Mouse (Mus musculus) heart, embryonic 11.5 days (tissue): ENCODE data around the gene Ccdc113. TPM values are rescaled to one million over a fixed set of nuclear protein-coding genes. Genes with fewer than 3 reads are reported as not detected.

Experiments
- ATAC-seq: fragments of 200-750 bp; cut with Nextera tagmentation; replicated peaks from 2 replicates; pipeline ENCODE4 v1.8.0; 2017; ENCODE audit warnings: moderate library complexity; ENCODE audit not compliant: insufficient number of reproducible peaks, low FRiP score, low TSS enrichment
- H3K27ac ChIP-seq: fragments of 300-500 bp; sonication (generic); 2 replicates; pipeline ENCODE4 v1.5.1; 2014; ENCODE audit warnings: mild to moderate bottlenecking, low read depth, low read length
- H3K27me3 ChIP-seq: fragments of 300-500 bp; sonication (generic); 2 replicates; pipeline ENCODE4 v1.6.1; 2014; ENCODE audit warnings: mild to moderate bottlenecking, low read length, mixed read lengths; ENCODE audit not compliant: control insufficient read depth, insufficient read depth
- H3K36me3 ChIP-seq: fragments of 300-500 bp; sonication (generic); 2 replicates; pipeline ENCODE4 v1.6.1; 2014; ENCODE audit warnings: mild to moderate bottlenecking, low read length, moderate library complexity, mixed read lengths; ENCODE audit not compliant: control insufficient read depth, insufficient read depth
- H3K4me1 ChIP-seq: fragments of 300-500 bp; sonication (generic); 2 replicates; pipeline ENCODE4 v1.6.1; 2014; ENCODE audit warnings: low read length; ENCODE audit not compliant: control insufficient read depth, insufficient read depth
- H3K4me2 ChIP-seq: fragments of 300-500 bp; sonication (generic); 2 replicates; pipeline ENCODE4 v1.6.1; 2014; ENCODE audit warnings: mild to moderate bottlenecking, moderate library complexity
- H3K4me3 ChIP-seq: fragments of 300-500 bp; sonication (generic); 2 replicates; pipeline ENCODE4 v1.5.1; 2014; ENCODE audit warnings: low read depth, low read length
- H3K9ac ChIP-seq: fragments of 300-500 bp; sonication (generic); 2 replicates; pipeline ENCODE4 v1.6.1; 2014; ENCODE audit warnings: mild to moderate bottlenecking, low read depth, low read length, moderate library complexity
- H3K9me3 ChIP-seq: fragments of 300-500 bp; sonication (generic); replicated peaks from 2 replicates; pipeline ENCODE4 v1.6.1; 2016; ENCODE audit warnings: low read length; ENCODE audit not compliant: control insufficient read depth
- WGBS: fragments of 180-500 bp; shearing (Covaris S2); extraction: QIAGEN DNeasy Blood & Tissue Kit; methylation state at CpG from one replicate; pipeline ENCODE4 v1.1.7; 2014; ENCODE audit not compliant: insufficient replicate concordance; 5-methylcytosine and 5-hydroxymethylcytosine counted together
- polyA plus RNA-seq: library from polyadenylated mRNA; unstranded; fragments of >200 nt; fragmentation: Nextera tagmentation; extraction: Ambion mirVana; gene quantifications from 2 replicates; pipeline ENCODE4 v1.2.1, GENCODE M21; 2014

Gene Ccdc113
- polyA plus RNA-seq, 1 experiment from 2014 or later: 2.3 TPM

GRCm38 (mm10) chr8:95547931-95548330 lies 14.0 kb downstream of the Ccdc113 start:
- Histone ChIP-seq H3K27me3 (no peaks in the 10 kb centered on the region), H3K9me3 (0 out of 2 replicates have a peak, but pooled peaks cover 3% of the 10 kb centered on the region), H3K4me3 (no peak overlapping the region), H3K9ac (no peak overlapping the region), H3K4me2 (no peak overlapping the region), H3K4me1 (0 out of 2 replicates have a peak, but pooled peaks cover 3% of the 10 kb centered on the region), H3K36me3 (no peaks in the 10 kb centered on the region), H3K27ac (no peak overlapping the region)
- whole genome bisulfite sequencing: 58% methylated on average over 8 of the region's 8 CpGs
- no peak for ATAC-seq

- Histone ChIP-seq H3K4me1 (0 out of 2 replicates have a peak, but pooled peaks cover 3% of the 10 kb centered on the region), H3K4me3 (no peak overlapping the region), H3K27me3 (no peaks in the 10 kb centered on the region), H3K9me3 (no peaks in the 10 kb centered on the region), H3K9ac (no peak overlapping the region), H3K36me3 (no peaks in the 10 kb centered on the region), H3K27ac (no peak overlapping the region), H3K4me2 (no peak overlapping the region)
- WGBS: 63% methylated on average over 16 of the region's 16 CpGs
- ATAC-seq: no peak
These were observed 16.3 kb downstream of the Ccdc113 start for GRCm38 (mm10) chr8:95549871-95550829.

- no peak overlapping the region for H3K4me2 ChIP-seq
- WGBS: 72% methylated on average over 4 of the region's 4 CpGs
These were observed 17.7 kb downstream of the Ccdc113 start for GRCm38 (mm10) chr8:95551577-95551976.

GRCm38 (mm10) chr8:95555963-95556362 lies 22.1 kb downstream of the Ccdc113 start:
- Histone ChIP-seq H3K4me1 (no peaks in the 10 kb centered on the region), H3K4me2 (no peak overlapping the region), H3K36me3 (no peaks in the 10 kb centered on the region), H3K9me3 (no peaks in the 10 kb centered on the region), H3K9ac (no peak overlapping the region), H3K27ac (no peak overlapping the region), H3K27me3 (no peaks in the 10 kb centered on the region), H3K4me3 (no peak overlapping the region)
- WGBS: 87% methylated on average over 2 of the region's 2 CpGs
- ATAC-seq: no peak

More at GRCm38 (mm10) chr8:95551577-95551976, 17.7 kb downstream of the Ccdc113 start:
- ATAC-seq: no peak
- no peak overlapping the region for H3K27ac ChIP-seq
- H3K4me1 ChIP-seq: 0 out of 2 replicates have a peak, but pooled peaks cover 3% of the 10 kb centered on the region
- H3K36me3 ChIP-seq: no peaks in the 10 kb centered on the region
- no peaks in the 10 kb centered on the region for H3K9me3 ChIP-seq
- H3K27me3 ChIP-seq: no peaks in the 10 kb centered on the region
- no peak overlapping the region for H3K9ac ChIP-seq
- no peak overlapping the region for H3K4me3 ChIP-seq

- Histone ChIP-seq H3K4me3 (no peak overlapping the region), H3K4me2 (no peak overlapping the region), H3K27me3 (no peaks in the 10 kb centered on the region), H3K9me3 (no peaks in the 10 kb centered on the region; the same call in 1 of the 2 replicates), H3K27ac (no peak overlapping the region), H3K36me3 (no peaks in the 10 kb centered on the region), H3K9ac (no peak overlapping the region), H3K4me1 (no peaks in the 10 kb centered on the region)
- ATAC-seq: no peak
- WGBS: 67% methylated on average over 4 of the region's 4 CpGs
These were observed 32.3 kb downstream of the Ccdc113 start for GRCm38 (mm10) chr8:95566217-95566616.

- Histone ChIP-seq H3K4me1 (no peaks in the 10 kb centered on the region), H3K9me3 (no peaks in the 10 kb centered on the region; the same call in 1 of the 2 replicates), H3K27me3 (no peaks in the 10 kb centered on the region), H3K36me3 (no peaks in the 10 kb centered on the region), H3K27ac (no peak overlapping the region), H3K4me3 (no peak overlapping the region), H3K4me2 (no peak overlapping the region), H3K9ac (no peak overlapping the region)
- WGBS: 76% methylated on average over 6 of the region's 6 CpGs
- no peak for ATAC-seq
These were observed 32.9 kb downstream of the Ccdc113 start for GRCm38 (mm10) chr8:95566809-95567208.

GRCm38 (mm10) chr8:95573146-95573545 lies 39.3 kb downstream of the Ccdc113 start:
- H3K9ac ChIP-seq: no peak overlapping the region
- H3K27ac ChIP-seq: no peak overlapping the region
- H3K36me3 ChIP-seq: no peaks in the 10 kb centered on the region
- no peaks in the 10 kb centered on the region; the same call in 1 of the 2 replicates for H3K9me3 ChIP-seq
- H3K4me2 ChIP-seq: no peak overlapping the region
- H3K4me3 ChIP-seq: no peak overlapping the region
- 80% methylated on average over 5 of the region's 5 CpGs for WGBS
- no peaks in the 10 kb centered on the region for H3K27me3 ChIP-seq
- no peaks in the 10 kb centered on the region for H3K4me1 ChIP-seq
- no peak for ATAC-seq

GRCm38 (mm10) chr8:95576240-95576639 lies 42.4 kb downstream of the Ccdc113 start, which contains the start of gene Prss54:
Prss54 (minus strand) TSS chr8:95576340.
- Histone ChIP-seq H3K27me3 (no peaks in the 10 kb centered on the region), H3K36me3 (no peaks in the 10 kb centered on the region), H3K27ac (no peak within 1 kb of the TSS), H3K9me3 (no peaks in the 10 kb centered on the region), H3K9ac (no peak within 1 kb of the TSS), H3K4me3 (no peak within 1 kb of the TSS), H3K4me1 (no peaks in the 10 kb centered on the region), H3K4me2 (no peak within 1 kb of the TSS)
- no peak for ATAC-seq
- 89% methylated on average over 10 of the region's 10 CpGs for WGBS
